Mouse (Mus musculus): Measurements from ENCODE around the gene Ropn1l.

DNA sequence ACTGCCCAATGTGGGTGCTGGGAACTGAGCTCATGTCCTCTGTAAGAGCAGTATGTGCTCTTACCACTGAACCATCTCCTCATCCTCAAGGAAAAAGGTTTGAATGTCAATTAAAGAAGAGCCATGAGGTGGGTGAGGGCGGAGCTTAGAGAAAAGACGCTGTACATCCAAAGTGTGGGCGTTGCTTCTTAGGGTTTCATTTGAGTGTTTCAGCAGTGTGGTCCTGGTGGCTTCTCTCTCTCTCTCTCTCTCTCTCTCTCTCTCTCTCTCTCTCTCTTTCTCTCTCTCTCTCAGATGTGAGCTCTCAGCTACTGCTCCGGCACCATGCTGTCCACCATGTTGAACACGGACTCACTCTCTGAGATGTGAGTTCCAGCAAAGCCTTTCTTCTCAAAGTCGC is 39.9 kb downstream of the Ropn1l start:
- TF ChIP-seq POLR2A (IDR thresholded peaks at IDR 0.05; ENCODE audit: low read depth, low read length): no peak
- no peak for TF ChIP-seq CTCF (conservative IDR thresholded peaks at IDR 0.05 in 1 of 2, IDR thresholded peaks at IDR 0.05 in 1 of 2; ENCODE audit: low read depth in 2 of 2, low read length in 2 of 2)
- TF ChIP-seq JUND (conservative IDR thresholded peaks at IDR 0.05; ENCODE audit: low read depth, low read length): no peak
- TF ChIP-seq CHD1 (IDR thresholded peaks at IDR 0.05; ENCODE audit: low read depth, low read length): no peak
- TF ChIP-seq NRF1 (IDR thresholded peaks at IDR 0.05; ENCODE audit: low read depth, low read length): no peak
- TF ChIP-seq KAT2A (IDR thresholded peaks at IDR 0.05; ENCODE audit: insufficient replicate concordance, low read length): no peak
- TF ChIP-seq POLR2AphosphoS2 (IDR thresholded peaks at IDR 0.05; ENCODE audit: low read depth, low read length): no peak
- TF ChIP-seq USF1 (IDR thresholded peaks at IDR 0.05; ENCODE audit: low read depth, low read length): no peak
- no peak for TF ChIP-seq TCF12 (IDR thresholded peaks at IDR 0.05; ENCODE audit: low read depth, low read length)
- TF ChIP-seq PAX5 (IDR thresholded peaks at IDR 0.05; ENCODE audit: low read length): no peak
- no peak for TF ChIP-seq EP300 (IDR thresholded peaks at IDR 0.05; ENCODE audit: low read length)
- TF ChIP-seq SIN3A (IDR thresholded peaks at IDR 0.05; ENCODE audit: low read length): no peak
- no peak for TF ChIP-seq ZNF384 (IDR thresholded peaks at IDR 0.05; ENCODE audit: low read depth, low read length)
